Mouse (Mus musculus) kidney, postnatal 25 days (tissue): ENCODE measurements at regions not wholly inside any gene's neighbourhood (a gene's known extent, or its start where the extent isn't known, plus 50 kb on each side); places are given as distances from the start of the nearest gene placed in this dataset.

Source experiments
- DNase-seq, 2 experiments: peaks; one replicate each; pipeline ENCODE4 v3.0.0; 2021; ENCODE audit warnings: mixed read lengths in 2 of 2

GRCm38 (mm10) chr17:79553850-79554249, 57.8 kb upstream of the Rmdn2 start:
- DNase-seq: peak in 1 of 2 experiments; percentile 9

DNA sequence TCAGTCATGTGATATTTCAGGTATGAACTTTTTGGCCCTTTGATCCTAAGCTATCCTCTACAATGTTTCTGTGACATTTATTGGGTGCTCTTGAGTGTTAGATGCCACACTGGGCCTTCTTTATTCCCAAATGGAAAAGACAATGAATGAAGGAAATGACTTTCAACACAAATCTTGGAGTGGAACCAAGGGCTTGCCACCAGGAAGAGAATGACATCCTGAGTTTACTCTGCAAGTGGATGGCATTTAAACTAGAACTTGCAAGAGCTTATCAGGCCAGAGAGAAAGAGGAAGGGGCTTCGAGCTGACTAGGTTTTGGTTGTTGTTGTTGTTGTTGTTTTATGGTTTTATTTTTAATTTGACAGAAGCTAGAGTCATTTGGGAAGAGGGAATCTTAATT, 56.1 kb upstream of the Rmdn2 start:
- no peak for DNase-seq
